Mouse (Mus musculus): Measurements from ENCODE around the gene Tef.

Tef gene

GRCm38 (mm10) chr15:81798421-81798820 lies 3.8 kb upstream of the Tef start:
- no peak for DNase-seq (ENCODE audit: low spot score in 2 of 2)

- DNase-seq (ENCODE audit: low spot score in 2 of 2): no peak
Observed at GRCm38 (mm10) chr15:81800391-81800790, 1.8 kb upstream of the Tef start.

GRCm38 (mm10) chr15:81802941-81803351 lies 725 bp downstream of the Tef start:
- DNase-seq (ENCODE audit: low spot score in 2 of 2): no peak

DNA sequence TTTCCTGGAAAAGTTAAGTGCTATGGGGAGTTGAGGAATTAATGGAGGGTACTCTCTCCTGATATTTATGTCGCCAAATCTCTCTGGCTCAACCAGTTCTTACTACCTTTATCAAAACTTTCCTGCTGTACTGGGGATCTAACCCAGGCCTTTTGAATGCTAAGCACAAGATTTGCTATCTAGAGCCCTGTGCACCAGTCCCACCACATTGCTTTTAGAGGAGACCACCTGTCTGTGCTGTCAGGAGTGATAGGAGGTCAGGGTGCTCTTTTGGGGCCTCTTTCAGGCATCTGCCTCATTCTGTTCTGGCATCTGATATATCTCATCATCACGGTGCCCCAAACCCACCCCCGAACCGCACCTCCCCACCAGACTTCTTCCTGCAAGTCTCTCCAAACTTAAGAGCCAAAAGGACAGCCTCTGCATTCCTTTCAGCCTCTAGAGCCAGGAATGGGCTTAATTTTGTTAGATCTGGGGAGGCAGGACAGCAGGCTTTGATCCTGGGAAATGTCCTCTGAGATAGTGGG lies 1.3 kb downstream of the Tef start:
- no peak for DNase-seq (ENCODE audit: low spot score in 2 of 2)

- DNase-seq (ENCODE audit: low spot score in 2 of 2): no peak
Observed at GRCm38 (mm10) chr15:81804172-81804571, 2.0 kb downstream of the Tef start.

- no peak for DNase-seq (ENCODE audit: low spot score in 2 of 2)
Observed at GRCm38 (mm10) chr15:81804883-81805282, 2.7 kb downstream of the Tef start.

GRCm38 (mm10) chr15:81805624-81806023 lies 3.4 kb downstream of the Tef start:
- no peak for DNase-seq (ENCODE audit: low spot score in 2 of 2)

DNA sequence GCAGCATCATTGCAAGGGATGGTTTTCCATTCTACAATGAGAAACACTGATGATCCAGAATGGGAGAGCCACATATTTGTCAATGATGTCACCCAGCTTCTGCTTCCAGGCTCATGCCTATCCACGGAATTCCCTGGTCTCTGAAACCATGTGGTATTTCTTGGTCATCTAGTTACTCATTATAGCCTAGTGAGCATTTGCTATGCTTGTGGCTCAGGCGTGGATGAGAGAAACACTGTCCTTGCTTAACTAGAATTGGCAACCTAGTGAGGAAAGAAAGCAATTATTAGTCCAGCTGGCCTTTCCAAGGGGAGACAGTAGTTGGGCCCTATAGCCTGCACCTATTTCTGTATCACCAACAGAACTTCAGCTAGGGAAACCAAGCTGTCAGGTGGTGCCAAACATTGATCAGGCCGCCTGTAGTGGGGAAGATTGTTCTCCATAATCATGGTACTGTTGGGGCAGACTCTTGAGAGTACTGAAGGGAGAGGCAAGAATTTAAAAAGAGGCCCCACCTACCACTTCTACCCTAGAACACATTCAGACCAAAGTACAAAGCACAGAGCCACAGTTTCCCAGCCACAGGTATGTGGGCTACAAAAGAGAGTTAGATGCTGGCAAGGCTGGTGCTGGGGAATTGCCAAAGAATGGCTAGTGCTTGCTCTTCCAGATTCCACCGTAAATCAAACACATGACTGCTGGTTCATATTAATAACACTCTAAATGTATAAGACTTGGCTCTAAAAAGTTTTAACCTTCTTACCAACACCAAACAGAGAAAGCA lies 4.6 kb downstream of the Tef start:
- no peak for DNase-seq (ENCODE audit: low spot score in 2 of 2)

GRCm38 (mm10) chr15:81808799-81809198 lies 6.6 kb downstream of the Tef start:
- no peak for DNase-seq (ENCODE audit: low spot score in 2 of 2)

DNA sequence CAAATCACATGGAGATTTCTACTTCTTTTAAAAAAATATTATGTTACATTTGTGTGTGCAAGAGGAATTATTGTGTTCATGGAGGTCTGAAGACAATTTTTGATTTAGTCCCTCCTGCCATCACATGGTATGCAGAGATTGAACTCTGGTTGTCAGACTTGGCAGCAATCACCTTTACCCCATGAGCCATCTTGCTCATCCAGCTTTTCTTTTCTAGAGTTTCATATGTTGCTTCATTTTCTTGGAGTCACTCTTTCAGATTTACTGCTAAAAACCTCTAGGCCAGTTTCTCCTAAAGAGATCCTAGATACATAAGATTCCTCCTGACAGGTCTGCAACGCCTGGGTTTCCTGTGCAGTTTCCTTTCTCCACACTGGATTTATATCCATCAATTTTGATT lies 7.3 kb downstream of the Tef start:
- DNase-seq (ENCODE audit: low spot score in 2 of 2): no peak

GRCm38 (mm10) chr15:81810150-81810549 lies 7.9 kb downstream of the Tef start:
- DNase-seq (ENCODE audit: low spot score in 2 of 2): peak in 1 of 2 experiments; percentile 20

DNA sequence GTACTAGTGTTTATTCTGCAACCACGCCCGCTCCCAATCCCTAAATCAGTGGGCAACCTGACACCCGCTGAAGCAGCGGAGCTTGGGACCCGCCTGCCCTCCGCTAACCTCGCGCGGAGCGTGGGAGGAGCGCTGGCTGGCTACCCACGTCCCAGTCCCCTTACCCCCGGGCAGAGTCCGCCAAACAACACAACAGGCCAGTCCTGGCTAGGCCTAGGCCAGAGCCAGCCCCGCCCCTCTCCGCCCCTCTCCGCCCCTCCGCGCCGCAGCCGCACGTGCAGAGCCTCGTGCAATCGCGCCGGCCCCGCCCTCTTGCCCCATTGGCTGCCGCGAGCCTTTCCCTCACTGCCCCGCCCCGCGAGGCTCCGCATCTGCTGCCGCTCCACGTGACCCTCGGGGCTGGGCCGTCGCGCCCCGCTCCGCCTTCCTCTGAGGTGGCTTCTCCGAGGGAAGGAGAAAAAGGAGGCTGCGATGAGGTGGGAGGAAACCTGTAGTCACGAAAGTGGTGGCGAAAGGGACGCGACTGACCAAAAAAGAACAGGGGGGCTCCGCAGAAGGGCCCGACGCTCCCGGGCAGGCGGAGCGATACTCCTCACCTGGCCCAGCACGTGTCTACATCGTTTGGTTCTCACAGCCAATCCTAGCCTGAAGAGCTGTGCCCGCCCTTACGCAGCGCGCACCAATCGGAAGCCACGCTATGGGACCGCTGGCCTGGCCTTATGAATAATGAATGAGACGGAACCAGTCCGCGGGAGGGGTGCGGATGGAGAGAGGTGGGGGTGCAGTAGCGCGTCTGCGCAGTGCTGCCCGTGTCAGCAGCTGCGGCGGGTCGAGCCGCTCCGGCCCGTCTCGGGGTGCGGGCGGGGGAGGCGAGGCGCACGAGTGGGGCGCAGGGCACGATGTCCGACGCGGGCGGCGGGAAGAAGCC lies 8.7 kb downstream of the Tef start:
- DNase-seq (ENCODE audit: low spot score in 2 of 2): peak; percentile 93 to 96

- DNase-seq (ENCODE audit: low spot score in 2 of 2): no peak
Observed at GRCm38 (mm10) chr15:81811599-81811996, 9.4 kb downstream of the Tef start.

DNA sequence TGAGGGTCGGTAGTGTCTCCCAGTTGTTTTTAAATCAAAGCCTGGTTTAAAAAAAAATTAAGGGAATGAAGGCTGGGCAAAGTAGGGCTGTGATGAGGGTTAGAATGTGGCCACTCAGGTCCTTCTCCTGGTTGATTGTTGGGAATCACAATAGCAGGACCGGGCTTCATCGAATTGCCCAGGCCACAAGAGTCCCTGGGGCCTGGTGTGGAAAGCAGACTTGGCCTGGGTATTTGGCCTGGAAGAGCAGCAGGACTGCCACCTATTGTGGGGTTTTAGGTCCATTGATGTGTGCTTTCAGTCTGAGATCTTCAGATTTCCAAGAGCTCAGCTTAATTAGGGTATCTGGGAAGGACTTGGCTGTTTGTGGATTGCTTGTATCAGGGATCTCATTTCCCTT lies 10.1 kb downstream of the Tef start:
- no peak for DNase-seq (ENCODE audit: low spot score in 2 of 2)

GRCm38 (mm10) chr15:81812696-81813631 lies 10.7 kb downstream of the Tef start:
- DNase-seq (ENCODE audit: low spot score in 2 of 2): no peak

DNA sequence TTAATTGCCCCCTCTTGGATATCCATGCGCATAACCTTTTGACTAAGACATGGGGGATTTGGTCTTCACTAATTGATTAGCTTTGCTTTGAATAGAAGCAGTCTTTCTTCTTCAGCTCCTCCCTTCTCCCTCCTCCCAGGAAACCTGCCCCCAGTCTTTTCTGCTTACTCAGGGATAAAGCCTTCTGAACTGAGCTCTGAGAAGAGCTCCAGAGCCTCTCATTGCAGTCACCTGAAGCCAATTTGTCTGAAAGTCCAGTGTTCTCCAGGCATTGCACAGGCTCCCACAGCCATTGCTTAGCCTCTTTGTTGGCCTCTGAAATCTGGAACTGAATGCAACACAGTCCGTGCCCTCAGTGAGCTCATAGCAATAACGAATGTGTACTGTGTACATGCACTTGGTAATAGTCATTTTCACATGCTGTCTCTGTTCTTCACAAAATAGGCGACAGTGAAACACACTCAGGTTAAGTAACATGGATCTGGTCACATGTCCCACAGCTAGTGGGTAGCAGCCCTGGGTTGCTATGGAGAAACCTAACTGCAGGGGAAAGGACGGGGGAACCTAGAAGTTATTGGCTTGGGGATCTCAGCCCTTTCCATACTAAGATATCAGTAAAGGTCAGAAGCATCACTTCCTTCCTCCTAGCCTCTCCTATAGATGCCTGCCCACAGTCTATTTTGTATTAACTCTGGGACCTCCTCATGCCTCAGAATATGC lies 11.9 kb downstream of the Tef start:
- no peak for DNase-seq (ENCODE audit: low spot score in 2 of 2)

DNA sequence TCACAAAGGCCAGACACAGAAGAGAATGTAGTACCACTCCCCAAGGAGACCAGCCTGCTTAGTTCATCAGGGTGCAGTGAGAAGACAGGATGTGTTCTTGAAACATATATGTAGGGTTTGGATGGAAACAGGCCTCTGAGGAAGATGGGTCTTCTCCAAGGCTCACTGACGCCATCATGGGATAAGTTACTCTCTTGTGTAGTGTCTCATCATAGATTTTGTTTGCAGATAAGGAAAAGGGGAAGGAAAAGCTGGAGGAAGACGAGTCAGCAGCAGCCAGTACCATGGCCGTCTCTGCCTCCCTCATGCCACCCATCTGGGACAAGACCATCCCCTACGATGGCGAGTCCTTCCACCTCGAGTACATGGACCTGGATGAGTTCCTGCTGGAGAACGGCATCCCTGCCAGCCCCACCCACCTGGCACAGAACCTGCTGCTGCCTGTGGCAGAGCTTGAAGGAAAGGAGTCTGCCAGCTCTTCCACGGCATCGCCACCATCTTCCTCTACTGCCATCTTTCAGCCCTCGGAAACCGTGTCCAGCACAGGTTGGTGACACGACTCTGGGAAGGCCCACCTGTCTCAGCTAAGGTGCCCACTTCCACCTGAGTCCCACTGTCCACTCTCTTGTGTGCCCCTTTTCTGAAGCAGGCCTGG lies 12.6 kb downstream of the Tef start:
- no peak for DNase-seq (ENCODE audit: low spot score in 2 of 2)

DNA sequence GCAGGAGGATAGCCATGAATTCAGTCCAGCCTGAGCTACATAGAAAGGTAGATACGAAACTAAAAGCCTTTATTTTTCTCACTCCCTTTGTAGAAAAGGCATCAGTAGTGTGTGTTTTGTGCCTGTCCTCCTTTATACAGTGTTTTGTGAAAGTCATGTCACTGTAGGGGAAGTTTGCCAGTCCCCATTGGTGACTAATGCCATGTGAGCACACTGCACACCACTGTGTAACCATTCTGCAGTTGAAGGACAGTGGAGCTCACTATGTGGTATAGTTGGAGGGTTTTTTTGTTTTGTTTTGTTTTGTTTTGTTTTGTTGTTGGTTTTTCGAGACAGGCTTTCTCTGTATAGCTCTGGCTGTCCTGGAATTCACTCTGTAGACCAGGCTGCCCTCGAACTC lies 16.2 kb downstream of the Tef start:
- DNase-seq (ENCODE audit: low spot score in 2 of 2): no peak

- no peak for DNase-seq (ENCODE audit: low spot score in 2 of 2)
Observed at GRCm38 (mm10) chr15:81822631-81823030, 20.4 kb downstream of the Tef start.

DNA sequence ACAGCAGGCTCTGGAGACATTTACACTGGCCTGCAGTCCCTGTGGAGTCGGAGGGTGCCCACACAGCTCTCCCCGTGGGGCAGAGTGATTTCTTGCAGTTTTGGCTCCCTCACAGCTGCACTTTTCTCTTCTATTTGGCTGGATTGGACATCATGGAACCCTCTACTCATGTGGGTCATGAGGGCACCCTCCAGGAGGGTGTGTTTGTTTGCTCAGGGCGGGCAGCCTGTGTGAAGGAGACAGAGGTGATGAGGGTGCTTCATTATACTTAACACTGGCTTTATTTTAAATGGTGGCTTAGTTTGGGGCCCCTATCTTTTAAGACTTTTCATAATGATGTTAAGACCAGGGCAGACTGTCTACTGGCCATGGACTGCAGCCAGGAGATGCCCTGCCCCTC lies 22.6 kb downstream of the Tef start:
- DNase-seq (ENCODE audit: low spot score in 2 of 2): no peak

Measured in spleen, postnatal 14 days (tissue).